Mouse (Mus musculus) gastrocnemius, adult 2 months (tissue): ENCODE results near the gene Arhgap15. TPM values are rescaled to one million over a fixed set of nuclear protein-coding genes. Genes with fewer than 3 reads are reported as not detected.
"Not testable (repeated sequence)": the region's sequence is repeated elsewhere in the genome, so short reads cannot be mapped to it uniquely, and the experiment has no call there.

ENCODE experiments used
- DNase-seq: peaks from one replicate; pipeline ENCODE4 v3.0.0; 2022
- H3K27ac ChIP-seq: fragments of 200-600 bp; 2 replicates; pipeline ENCODE4 v1.8.1; 2022; ENCODE audit warnings: mild to moderate bottlenecking
- H3K4me3 ChIP-seq: fragments of 200-600 bp; 2 replicates; pipeline ENCODE4 v1.8.1; 2022; ENCODE audit warnings: mild to moderate bottlenecking, moderate library complexity
- CTCF ChIP-seq: fragments of 200-600 bp; IDR thresholded peaks from 2 replicates; pipeline ENCODE4 v1.8.1; 2022; ENCODE audit warnings: antibody characterized with exemption, mild to moderate bottlenecking, moderate library complexity
- intact Hi-C: fragments of 180-260 bp; cut with DNase I; formaldehyde crosslinking; loops from one replicate; pipeline ENCODE4 v1.15.1; 2025
- long read RNA-seq, 2 experiments: library from polyadenylated mRNA; stranded (forward); transcript quantifications; one replicate each; pipeline ENCODE4 v2.0.0; 2021
- total RNA-seq, 2 experiments: library from RNA; stranded (reverse); gene quantifications; 2 replicates each; pipeline ENCODE4 v1.2.3; 2021

The Arhgap15 gene
- total RNA-seq, result under 1 TPM; 0.64 to 0.74 TPM
- long read RNA-seq, experiment 1, partial matches to known transcripts, result 0 of 3 reads
- long read RNA-seq, experiment 1, other reads (novel, unspliced or antisense), result 3 of 3 reads
- long read RNA-seq, experiment 2, result 0 reads

- Histone ChIP-seq H3K4me3 (no peak within 1 kb of the TSS), H3K27ac (no peak within 1 kb of the TSS)
- TF ChIP-seq CTCF, result no peak
- intact Hi-C loops, result no loop called here
- DNase-seq, result no peak
Measured at GRCm38 (mm10) chr2:43748287-43748983, at the start of gene Arhgap15. Gene Arhgap15 (plus strand): TSS chr2:43748824.

GRCm38 (mm10) chr2:43712611-43713138 lies 35.9 kb upstream of the Arhgap15 start:
- intact Hi-C loops, result no loop called here
- DNase-seq, result no peak
- H3K4me3 ChIP-seq, result no peak overlapping the region
- no peak for TF ChIP-seq CTCF
- H3K27ac ChIP-seq, result no peak overlapping the region

GRCm38 (mm10) chr2:43722446-43723103 lies 26.0 kb upstream of the Arhgap15 start:
- peak; percentile 52 for DNase-seq
- peak; percentile 90 for TF ChIP-seq CTCF
- intact Hi-C loops, result loop anchor here (1.0 to 5.0 kb wide), 2 partner anchors 130 to 180 kb away; no protein-coding TSS in a partner anchor
- Histone ChIP-seq H3K27ac (no peak overlapping the region), H3K4me3 (peak overlapping the region; percentile 25)

GRCm38 (mm10) chr2:43723104-43723541 lies 25.5 kb upstream of the Arhgap15 start:
- no peak for TF ChIP-seq CTCF
- intact Hi-C loops, result loop anchor here (5.0 kb wide), 1 partner anchor 129 kb away; no protein-coding TSS in a partner anchor
- H3K27ac ChIP-seq, result no peak overlapping the region
- no peak for DNase-seq
- H3K4me3 ChIP-seq, result peak overlapping the region; percentile 25

GRCm38 (mm10) chr2:43727181-43727580 lies 21.4 kb upstream of the Arhgap15 start:
- no peak for TF ChIP-seq CTCF
- no peak overlapping the region for H3K4me3 ChIP-seq
- no peak overlapping the region for H3K27ac ChIP-seq
- no peak for DNase-seq
- intact Hi-C loops, result no loop called here

GRCm38 (mm10) chr2:43727693-43728092 lies 20.9 kb upstream of the Arhgap15 start:
- intact Hi-C loops, result no loop called here
- no peak for TF ChIP-seq CTCF

GRCm38 (mm10) chr2:43728831-43729230 lies 19.8 kb upstream of the Arhgap15 start:
- intact Hi-C loops, result no loop called here
- Histone ChIP-seq H3K4me3 (no peak overlapping the region), H3K27ac (no peak overlapping the region)
- no peak for TF ChIP-seq CTCF
- no peak for DNase-seq

More at GRCm38 (mm10) chr2:43727693-43728092, 20.9 kb upstream of the Arhgap15 start:
- H3K4me3 ChIP-seq, result no peak overlapping the region
- no peak overlapping the region for H3K27ac ChIP-seq
- DNase-seq, result no peak

GRCm38 (mm10) chr2:43732396-43732795 lies 16.2 kb upstream of the Arhgap15 start:
- intact Hi-C loops, result no loop called here
- no peak for DNase-seq
- no peak overlapping the region for H3K27ac ChIP-seq
- no peak for TF ChIP-seq CTCF
- no peak overlapping the region for H3K4me3 ChIP-seq

- DNase-seq, H3K4me3 ChIP-seq, H3K27ac ChIP-seq, intact Hi-C loops: not testable (repeated sequence)
Measured at GRCm38 (mm10) chr2:43735071-43735470, 13.6 kb upstream of the Arhgap15 start.

GRCm38 (mm10) chr2:43737546-43737945 lies 11.1 kb upstream of the Arhgap15 start:
- intact Hi-C loops, result no loop called here
- no peak for DNase-seq
- no peak for TF ChIP-seq CTCF
- no peak overlapping the region for H3K27ac ChIP-seq
- H3K4me3 ChIP-seq, result no peak overlapping the region

- Histone ChIP-seq H3K4me3 (no peak overlapping the region), H3K27ac (no peak overlapping the region)
- no peak for TF ChIP-seq CTCF
- no peak for DNase-seq
- intact Hi-C loops, result no loop called here
Measured at GRCm38 (mm10) chr2:43738562-43739112, 10.0 kb upstream of the Arhgap15 start.

GRCm38 (mm10) chr2:43739190-43739818 lies 9.3 kb upstream of the Arhgap15 start:
- no peak for DNase-seq
- H3K4me3 ChIP-seq, result no peak overlapping the region
- TF ChIP-seq CTCF, result no peak
- no peak overlapping the region for H3K27ac ChIP-seq
- intact Hi-C loops, result no loop called here

GRCm38 (mm10) chr2:43749321-43749720 lies 697 bp downstream of the Arhgap15 start:
- intact Hi-C loops, result no loop called here
- no peak for TF ChIP-seq CTCF
- Histone ChIP-seq H3K4me3 (no peak overlapping the region), H3K27ac (no peak overlapping the region)
- DNase-seq, result no peak
